Mouse (Mus musculus) cerebellum, postnatal 25 days (tissue): ENCODE data around the gene Zwilch.

Experiments
- DNase-seq, 2 experiments: peaks; one replicate each; pipeline ENCODE4 v3.0.0; 2021; ENCODE audit warnings: mixed read lengths in 2 of 2

The Zwilch gene

DNA sequence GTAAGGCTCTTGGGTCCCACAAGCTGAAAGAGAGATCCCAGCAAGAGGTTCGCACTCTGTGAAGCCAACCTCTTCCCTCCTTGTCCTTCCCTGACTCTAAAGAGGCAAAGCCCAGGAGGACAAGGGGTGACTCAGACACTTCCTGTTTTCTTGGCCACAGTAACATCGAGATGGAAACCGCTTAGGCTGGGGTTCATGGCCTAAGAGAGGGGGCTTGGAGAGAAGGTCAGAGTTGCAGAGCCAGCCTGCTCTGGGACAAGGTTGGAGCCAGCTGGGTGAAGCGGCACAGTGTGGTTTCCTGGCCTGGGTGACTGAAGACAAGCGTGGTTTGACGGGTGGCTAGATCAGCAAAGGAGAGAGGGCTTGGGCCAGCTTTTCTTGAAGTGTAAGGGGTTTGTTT lies 67.6 kb downstream of the Zwilch start:
- DNase-seq: no peak

DNA sequence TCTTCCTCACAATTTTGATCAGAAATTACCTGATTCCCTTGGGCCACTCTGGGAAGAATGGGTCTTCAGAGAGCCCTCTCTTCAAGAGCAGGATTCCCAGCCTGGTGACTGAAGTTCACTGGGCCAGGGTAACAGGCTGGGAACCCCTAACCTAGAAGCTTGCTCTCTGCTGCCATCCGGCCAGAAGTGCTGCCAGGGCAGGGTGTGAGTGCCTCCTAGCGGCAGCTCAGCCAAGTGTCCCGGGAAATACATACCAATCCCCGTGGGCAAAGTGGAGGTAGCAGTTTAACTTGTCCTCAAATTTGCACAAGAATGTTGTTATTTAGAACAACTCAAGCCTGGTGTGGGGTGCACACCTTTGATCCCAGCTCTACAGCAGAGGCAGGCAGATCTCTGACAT lies 72.5 kb downstream of the Zwilch start:
- DNase-seq: peak; percentile 50 to 69

DNA sequence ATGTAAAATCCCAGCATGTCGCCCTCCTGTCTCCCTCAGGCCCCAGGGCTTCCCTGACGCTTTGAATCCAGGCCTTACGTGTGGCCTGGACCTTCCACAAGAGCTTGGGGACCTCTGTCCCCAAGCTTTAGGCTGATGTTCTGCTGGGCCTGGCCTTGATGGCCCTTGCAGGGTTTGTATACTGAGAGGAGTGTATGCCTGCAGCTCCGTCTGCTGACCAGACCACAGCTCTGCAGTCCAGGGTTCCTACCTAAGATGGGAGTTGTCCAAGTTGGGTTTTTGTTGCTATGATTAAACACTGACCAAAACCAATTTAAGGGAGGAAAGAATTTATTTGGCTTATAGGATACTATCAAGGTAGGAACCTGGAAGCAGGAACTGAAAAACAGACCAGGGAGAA lies 74.6 kb downstream of the Zwilch start:
- DNase-seq: no peak

DNA sequence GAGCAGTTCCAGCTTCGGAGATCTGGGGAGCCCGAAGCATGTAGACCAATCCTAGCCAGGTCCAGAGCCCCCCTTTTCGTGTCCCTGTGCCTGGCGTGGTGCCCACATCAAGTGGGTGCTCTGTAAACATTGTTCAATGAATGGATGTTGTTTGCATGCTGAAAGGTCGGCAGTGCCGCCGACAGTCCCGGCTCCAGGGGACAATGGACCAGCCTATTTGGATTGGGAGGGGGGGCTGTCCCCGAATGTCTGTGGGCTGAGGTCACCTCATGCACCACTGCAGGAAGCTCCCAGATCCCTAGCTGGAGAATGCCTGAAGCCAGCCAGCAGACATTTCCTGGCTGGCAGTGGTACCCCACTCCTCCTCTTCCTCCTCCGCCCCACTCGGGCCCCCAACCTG lies 78.8 kb downstream of the Zwilch start:
- no peak for DNase-seq

DNA sequence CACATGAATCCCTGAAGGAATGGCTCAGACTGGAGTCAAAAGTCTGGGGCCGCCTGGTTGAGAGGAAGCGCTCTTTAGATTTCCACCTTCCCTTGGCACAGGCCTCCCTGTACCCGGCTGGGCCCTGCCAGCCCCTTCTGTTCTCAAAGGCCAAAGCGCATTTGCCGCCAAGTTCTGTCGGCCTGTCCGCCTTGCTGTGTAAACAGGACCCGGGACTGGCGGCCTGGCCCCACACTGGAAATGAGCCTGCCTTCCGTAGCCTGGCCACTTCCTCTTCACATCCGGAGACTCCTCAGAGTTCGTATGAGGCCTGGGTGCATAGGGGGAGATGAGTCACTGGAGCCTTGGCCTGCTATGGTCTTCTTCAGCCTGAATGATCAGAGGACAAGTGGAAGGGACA lies 83.9 kb downstream of the Zwilch start:
- DNase-seq: peak; percentile 44 to 66

DNA sequence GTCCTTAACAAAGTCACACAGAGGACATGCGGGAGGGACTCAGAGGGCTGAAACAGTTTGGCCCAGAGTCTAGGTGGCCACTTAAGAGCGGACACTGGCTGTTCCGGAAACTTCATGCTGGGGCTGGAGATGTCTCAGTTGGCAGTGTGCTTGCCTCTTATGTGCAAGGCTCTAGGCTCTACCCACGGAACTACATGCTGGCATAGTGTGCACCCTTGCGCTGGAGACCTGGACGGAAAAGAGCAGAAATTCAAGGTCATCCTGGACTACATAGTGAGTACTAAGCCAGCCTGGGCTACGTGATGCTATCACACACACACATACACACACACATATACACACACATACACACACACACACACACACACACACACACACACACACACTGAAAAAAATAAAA lies 84.6 kb downstream of the Zwilch start:
- peak in 1 of 2 experiments; percentile 9 for DNase-seq

DNA sequence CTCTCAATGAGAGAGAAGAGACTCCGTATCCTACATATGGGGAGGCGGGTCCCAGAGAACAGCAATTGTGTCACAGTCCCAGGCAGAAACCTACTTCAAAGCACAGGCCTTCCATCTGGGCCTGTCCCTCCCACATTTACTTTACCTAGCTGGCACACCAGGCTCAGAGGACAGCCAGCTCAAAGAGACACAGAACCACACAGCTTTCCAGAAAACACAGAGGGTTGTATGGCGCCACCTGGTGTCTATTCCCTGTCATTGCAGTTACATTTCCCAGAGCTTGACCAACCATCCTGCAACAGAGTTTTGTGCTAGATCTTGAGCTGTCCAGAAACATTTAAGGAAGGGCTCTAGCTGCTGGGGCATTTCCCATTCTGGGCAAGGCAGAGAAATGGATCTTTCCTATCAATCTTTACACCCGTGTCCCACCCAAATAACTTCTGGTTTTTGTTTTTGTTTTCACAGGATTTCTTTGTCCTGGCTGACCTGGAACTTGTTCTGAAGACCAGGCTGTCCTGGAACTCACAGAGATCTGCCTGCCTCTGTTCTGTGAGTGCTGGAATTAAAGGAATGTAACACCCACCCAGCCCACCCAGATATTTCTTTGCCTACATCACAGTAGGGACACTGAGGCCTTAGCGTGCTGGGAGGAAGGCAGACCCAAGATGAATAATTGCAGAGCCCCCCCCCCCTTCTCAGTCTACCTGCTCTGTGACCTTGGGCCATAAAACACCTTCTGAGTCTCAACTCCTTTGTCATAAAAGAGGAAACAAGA lies 85.3 kb downstream of the Zwilch start:
- peak; percentile 72 to 78 for DNase-seq
